Mouse (Mus musculus): ENCODE data around the gene Rb1. TPM values are rescaled to one million over a fixed set of nuclear protein-coding genes. Genes with fewer than 3 reads are reported as not detected.
A peak's percentile ranks its signal among the peaks of the same experiment; 100 is the strongest.

Gene Rb1
- polyA plus RNA-seq, 1 experiment from 2014 or later, result 14.4 TPM

GRCm38 (mm10) chr14:73142896-73143709 is 182.5 kb downstream of the Rb1 start:
- peak overlapping the region; percentile 96 for H3K9ac ChIP-seq (ENCODE audit: low read length)
- peak overlapping the region; percentile 99 for H3K27ac ChIP-seq (ENCODE audit: low read length)
- peak; percentile 94 for ATAC-seq (ENCODE audit: low read depth)
- H3K27me3 ChIP-seq (ENCODE audit: control insufficient read depth, insufficient read depth, low read depth, low read length), result no peaks in the 10 kb centered on the region
- H3K4me1 ChIP-seq (replicated peaks; ENCODE audit: control insufficient read depth, insufficient read depth, low read length), result peaks cover 12% of the 10 kb centered on the region; the same call in 1 of the 2 replicates
- peak overlapping the region; percentile 84 for H3K4me2 ChIP-seq (ENCODE audit: low read depth, low read length)
- no peaks in the 10 kb centered on the region for H3K9me3 ChIP-seq (ENCODE audit: control insufficient read depth, low read length)
- peak overlapping the region; percentile 80 for H3K4me3 ChIP-seq (ENCODE audit: low read length)
- WGBS, result under 1% methylated on average over 71 of the region's 88 CpGs
- H3K36me3 ChIP-seq (ENCODE audit: control insufficient read depth, insufficient read depth, low read length), result peaks cover 3% of the 10 kb centered on the region; the same call in 1 of the 2 replicates

GRCm38 (mm10) chr14:73142421-73142895 is 183.2 kb downstream of the Rb1 start:
- Histone ChIP-seq H3K27me3 (ENCODE audit: control insufficient read depth, insufficient read depth, low read depth, low read length) (no peaks in the 10 kb centered on the region), H3K9ac (ENCODE audit: low read length) (peak overlapping the region; percentile 96), H3K4me3 (ENCODE audit: low read length) (peak overlapping the region; percentile 80), H3K4me1 (replicated peaks; ENCODE audit: control insufficient read depth, insufficient read depth, low read length) (peaks cover 8% of the 10 kb centered on the region; the same call in 1 of the 2 replicates), H3K4me2 (ENCODE audit: low read depth, low read length) (peak overlapping the region; percentile 84), H3K9me3 (ENCODE audit: control insufficient read depth, low read length) (no peaks in the 10 kb centered on the region), H3K36me3 (ENCODE audit: control insufficient read depth, insufficient read depth, low read length) (peaks cover 3% of the 10 kb centered on the region; the same call in 1 of the 2 replicates), H3K27ac (ENCODE audit: low read length) (peak overlapping the region; percentile 99)
- ATAC-seq (ENCODE audit: low read depth), result peak; percentile 41; the same call in 1 of the 2 replicates
- under 1% methylated on average over 11 of the region's 11 CpGs for WGBS

GRCm38 (mm10) chr14:73141800-73142199 is 183.8 kb downstream of the Rb1 start:
- WGBS, result 76% methylated on average over 3 of the region's 3 CpGs
- Histone ChIP-seq H3K27ac (ENCODE audit: low read length) (no peak overlapping the region), H3K9me3 (ENCODE audit: control insufficient read depth, low read length) (no peaks in the 10 kb centered on the region), H3K9ac (ENCODE audit: low read length) (no peak overlapping the region), H3K4me3 (ENCODE audit: low read length) (no peak overlapping the region), H3K4me1 (replicated peaks; ENCODE audit: control insufficient read depth, insufficient read depth, low read length) (peaks cover 8% of the 10 kb centered on the region; the same call in 1 of the 2 replicates), H3K4me2 (ENCODE audit: low read depth, low read length) (no peak overlapping the region), H3K27me3 (ENCODE audit: control insufficient read depth, insufficient read depth, low read depth, low read length) (no peaks in the 10 kb centered on the region), H3K36me3 (ENCODE audit: control insufficient read depth, insufficient read depth, low read length) (peaks cover 3% of the 10 kb centered on the region; the same call in 1 of the 2 replicates)
- no peak for ATAC-seq (ENCODE audit: low read depth)

- no peak overlapping the region for H3K9ac ChIP-seq (ENCODE audit: low read length)
- peaks cover 5% of the 10 kb centered on the region; the same call in 1 of the 2 replicates for H3K4me1 ChIP-seq (replicated peaks; ENCODE audit: control insufficient read depth, insufficient read depth, low read length)
- no peak overlapping the region for H3K27ac ChIP-seq (ENCODE audit: low read length)
- WGBS, result 47% methylated on average over 5 of the region's 5 CpGs
- no peak overlapping the region for H3K4me3 ChIP-seq (ENCODE audit: low read length)
- H3K27me3 ChIP-seq (ENCODE audit: control insufficient read depth, insufficient read depth, low read depth, low read length), result no peaks in the 10 kb centered on the region
- H3K36me3 ChIP-seq (ENCODE audit: control insufficient read depth, insufficient read depth, low read length), result no peaks in the 10 kb centered on the region
- H3K4me2 ChIP-seq (ENCODE audit: low read depth, low read length), result no peak overlapping the region
- no peaks in the 10 kb centered on the region for H3K9me3 ChIP-seq (ENCODE audit: control insufficient read depth, low read length)
- no peak for ATAC-seq (ENCODE audit: low read depth)
Observed at GRCm38 (mm10) chr14:73139866-73140265, 185.8 kb downstream of the Rb1 start.

- H3K9me3 ChIP-seq (ENCODE audit: control insufficient read depth, low read length), result no peaks in the 10 kb centered on the region
- ATAC-seq (ENCODE audit: low read depth), result no peak
Observed at GRCm38 (mm10) chr14:73138483-73138882, 187.1 kb downstream of the Rb1 start.

GRCm38 (mm10) chr14:73137234-73137633 is 188.4 kb downstream of the Rb1 start:
- Histone ChIP-seq H3K27ac (ENCODE audit: low read length) (no peak overlapping the region), H3K27me3 (ENCODE audit: control insufficient read depth, insufficient read depth, low read depth, low read length) (no peaks in the 10 kb centered on the region), H3K4me1 (replicated peaks; ENCODE audit: control insufficient read depth, insufficient read depth, low read length) (no peaks in the 10 kb centered on the region), H3K4me3 (ENCODE audit: low read length) (no peak overlapping the region), H3K4me2 (ENCODE audit: low read depth, low read length) (no peak overlapping the region), H3K9me3 (ENCODE audit: control insufficient read depth, low read length) (no peaks in the 10 kb centered on the region), H3K9ac (ENCODE audit: low read length) (no peak overlapping the region), H3K36me3 (ENCODE audit: control insufficient read depth, insufficient read depth, low read length) (no peaks in the 10 kb centered on the region)
- WGBS, result 63% methylated on average over 5 of the region's 5 CpGs
- no peak for ATAC-seq (ENCODE audit: low read depth)

More at GRCm38 (mm10) chr14:73138483-73138882, 187.1 kb downstream of the Rb1 start:
- Histone ChIP-seq H3K27ac (ENCODE audit: low read length) (no peak overlapping the region), H3K4me1 (replicated peaks; ENCODE audit: control insufficient read depth, insufficient read depth, low read length) (no peaks in the 10 kb centered on the region), H3K27me3 (ENCODE audit: control insufficient read depth, insufficient read depth, low read depth, low read length) (no peaks in the 10 kb centered on the region), H3K4me3 (ENCODE audit: low read length) (no peak overlapping the region), H3K9ac (ENCODE audit: low read length) (no peak overlapping the region), H3K4me2 (ENCODE audit: low read depth, low read length) (no peak overlapping the region), H3K36me3 (ENCODE audit: control insufficient read depth, insufficient read depth, low read length) (no peaks in the 10 kb centered on the region)
- 94% methylated on average over 7 of the region's 7 CpGs for WGBS

MicroRNA genes within 50 kb of the gene (microRNA counts, 519-probe panel; counts per million panel counts)
- microRNA mmu-miR-687, result not detected

Small RNAs within 50 kb of the gene (microRNA-seq; reads per million reads assigned to microRNA genes)
- not detected for gene Mir687

Other genes with a start within 250 kb of the Rb1 start
- gene Rcbtb2, start 202.8 kb downstream of the Rb1 start, polyA plus RNA-seq (2015; fragmentation: Nextera tagmentation; extraction: Ambion mirVana), result 99.7 and 101 TPM in 2 replicates
- 13.7 and 14.1 TPM in 2 replicates for gene Lpar6, start 87.9 kb downstream of the Rb1 start, polyA plus RNA-seq (2015; fragmentation: Nextera tagmentation; extraction: Ambion mirVana)
- 1,001 and 1,063 TPM in 2 replicates for gene Itm2b, start 59.5 kb upstream of the Rb1 start, polyA plus RNA-seq (2015; fragmentation: Nextera tagmentation; extraction: Ambion mirVana)
- 86.2 and 91.1 TPM in 2 replicates for gene Med4, start 184.2 kb upstream of the Rb1 start, polyA plus RNA-seq (2015; fragmentation: Nextera tagmentation; extraction: Ambion mirVana)
- 107 and 109 TPM in 2 replicates for gene Sucla2, start 199.5 kb upstream of the Rb1 start, polyA plus RNA-seq (2015; fragmentation: Nextera tagmentation; extraction: Ambion mirVana)
- 5.8 and 7.0 TPM in 2 replicates for gene Nudt15, start 222.4 kb upstream of the Rb1 start, polyA plus RNA-seq (2015; fragmentation: Nextera tagmentation; extraction: Ambion mirVana)

Data from lung, embryonic 16.5 days (tissue).